Mouse (Mus musculus): ENCODE results near the gene Ang6.
"Not testable (repeated sequence)": the region's sequence is repeated elsewhere in the genome, so short reads cannot be mapped to it uniquely, and the experiment has no call there.

- not testable (repeated sequence) for TF ChIP-seq CTCF (IDR thresholded peaks at IDR 0.05; ENCODE audit: low read depth, low read length); POLR2A (IDR thresholded peaks at IDR 0.05; ENCODE audit: borderline replicate concordance, low read depth, low read length)
These were observed 7.6 kb upstream of the Ang6 start for GRCm38 (mm10) chr14:44009686-44010085.
